Mouse (Mus musculus): Measurements from ENCODE around the gene Gh.

Gh gene

GRCm38 (mm10) chr11:106308162-106308561 is 6.5 kb upstream of the Gh start:
- no peak for ATAC-seq (ENCODE audit: low TSS enrichment)

DNA sequence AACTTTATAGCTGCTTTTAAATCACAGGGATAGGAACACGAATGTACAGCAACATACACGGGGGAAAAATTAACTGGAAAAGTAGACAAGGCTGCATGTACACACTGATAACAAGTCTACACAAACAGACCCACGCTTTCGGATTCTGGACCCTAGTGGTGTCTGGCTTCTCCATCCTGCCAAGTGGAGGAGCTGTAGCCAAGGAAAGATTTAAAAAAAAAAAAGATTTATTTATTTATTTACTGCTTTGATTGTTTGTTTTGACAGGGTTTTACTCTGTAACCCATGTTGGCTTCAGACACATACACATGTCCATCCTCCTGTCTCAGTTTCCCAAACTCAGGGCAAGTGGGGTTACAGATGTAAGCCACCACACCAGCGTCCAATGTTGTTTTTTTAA is 5.8 kb upstream of the Gh start:
- ATAC-seq (ENCODE audit: low TSS enrichment) = no peak

DNA sequence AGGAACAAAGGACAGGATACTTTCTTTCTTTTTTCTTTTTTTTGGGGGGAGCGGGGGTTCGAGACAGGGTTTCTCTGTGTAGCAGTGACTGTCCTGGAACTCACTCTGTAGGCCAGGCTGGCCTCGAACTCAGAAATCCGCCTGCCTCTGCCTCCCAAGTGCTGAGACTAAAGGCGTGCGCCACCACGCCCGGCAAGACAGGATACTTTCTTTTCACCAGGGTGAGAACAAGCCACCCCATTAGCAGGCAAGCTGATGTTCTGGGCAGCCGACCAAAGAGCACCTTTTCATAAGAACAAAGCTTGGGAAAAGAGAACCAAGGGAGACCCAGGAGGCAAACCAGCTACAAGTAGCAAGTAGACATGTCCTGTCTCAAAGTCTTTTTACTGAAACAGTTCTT is 5.1 kb upstream of the Gh start:
- no peak for ATAC-seq (ENCODE audit: low TSS enrichment)

GRCm38 (mm10) chr11:106306065-106306385 is 4.4 kb upstream of the Gh start:
- ATAC-seq (ENCODE audit: low TSS enrichment) = no peak

GRCm38 (mm10) chr11:106305348-106306064 is 3.8 kb upstream of the Gh start:
- no peak for ATAC-seq (ENCODE audit: low TSS enrichment)

- ATAC-seq (ENCODE audit: low TSS enrichment) = peak; percentile 64; the same call in 1 of the 2 replicates
Measured at GRCm38 (mm10) chr11:106302634-106303033, 969 bp upstream of the Gh start.

DNA sequence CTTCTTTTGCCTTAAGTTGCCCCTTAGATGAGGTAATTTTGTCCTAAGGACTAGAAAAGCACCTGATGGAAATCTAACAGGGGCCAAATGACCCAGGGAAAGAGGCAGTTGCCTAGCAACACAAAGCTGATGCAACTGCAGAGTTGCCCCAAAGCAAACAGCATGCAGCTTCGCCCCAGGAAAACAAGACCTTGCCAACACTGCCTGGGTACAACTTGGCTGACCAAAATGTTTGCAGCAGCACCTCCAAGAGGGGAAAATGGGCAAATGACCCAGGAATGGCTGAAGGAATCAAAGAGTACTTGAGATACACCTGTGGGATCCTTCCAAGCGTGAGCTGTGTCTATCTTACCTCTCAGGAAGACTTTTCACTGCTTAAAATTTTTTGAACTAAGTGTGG is 9.8 kb downstream of the Gh start:
- ATAC-seq (ENCODE audit: low TSS enrichment) = no peak

- ATAC-seq (ENCODE audit: low TSS enrichment) = no peak
Measured at GRCm38 (mm10) chr11:106290376-106290775, 11.3 kb downstream of the Gh start.

- no peak for ATAC-seq (ENCODE audit: low TSS enrichment)
Measured at GRCm38 (mm10) chr11:106289369-106289768, 12.3 kb downstream of the Gh start.

- 0 out of 2 replicates have a peak, but pooled peaks have one; percentile 20 for ATAC-seq (ENCODE audit: low TSS enrichment)
Measured at GRCm38 (mm10) chr11:106286987-106287386, 14.7 kb downstream of the Gh start.

- no peak for ATAC-seq (ENCODE audit: low TSS enrichment)
Measured at GRCm38 (mm10) chr11:106286206-106286605, 15.5 kb downstream of the Gh start.

DNA sequence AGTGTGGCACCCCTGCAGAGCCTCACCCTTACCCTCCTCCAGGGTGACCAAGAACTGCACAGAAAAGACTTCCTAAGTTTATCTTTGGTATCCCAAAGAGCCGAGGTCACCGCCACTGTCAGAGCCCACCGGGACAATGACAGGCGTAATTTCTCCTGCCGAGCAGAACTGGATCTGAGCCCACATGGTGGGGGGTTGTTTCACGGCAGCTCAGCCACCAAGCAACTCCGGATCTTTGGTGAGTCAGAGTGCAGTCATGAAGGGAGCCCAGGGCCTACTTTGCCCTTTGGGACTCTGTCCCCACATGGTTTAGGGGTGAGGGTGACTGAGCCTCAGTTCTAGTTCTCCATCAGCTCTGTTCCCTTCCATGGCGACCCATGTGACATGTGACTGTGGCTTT is 17.5 kb downstream of the Gh start:
- no peak for ATAC-seq (ENCODE audit: low TSS enrichment)

DNA sequence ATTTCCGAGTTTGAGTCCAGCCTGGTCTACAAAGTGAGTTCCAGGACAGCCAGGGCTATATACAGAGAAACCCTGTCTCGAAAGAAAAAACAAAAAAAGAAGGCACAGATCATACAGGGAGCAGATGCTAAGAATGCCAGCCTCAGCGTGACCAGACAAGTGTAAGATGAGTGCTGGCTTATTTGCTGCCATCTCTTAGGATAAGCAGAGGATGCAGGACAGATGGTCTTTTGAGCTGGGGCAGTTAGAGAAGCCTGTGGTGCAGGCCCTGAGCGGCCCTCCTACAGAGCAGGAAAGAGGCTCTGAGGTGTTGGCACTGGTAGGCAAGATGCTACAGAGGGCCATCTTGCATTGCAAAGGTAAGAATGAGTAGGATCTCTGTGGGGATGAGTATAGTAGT is 18.3 kb downstream of the Gh start:
- no peak for ATAC-seq (ENCODE audit: low TSS enrichment)

GRCm38 (mm10) chr11:106282452-106282851 is 19.2 kb downstream of the Gh start:
- ATAC-seq (ENCODE audit: low TSS enrichment) = no peak

DNA sequence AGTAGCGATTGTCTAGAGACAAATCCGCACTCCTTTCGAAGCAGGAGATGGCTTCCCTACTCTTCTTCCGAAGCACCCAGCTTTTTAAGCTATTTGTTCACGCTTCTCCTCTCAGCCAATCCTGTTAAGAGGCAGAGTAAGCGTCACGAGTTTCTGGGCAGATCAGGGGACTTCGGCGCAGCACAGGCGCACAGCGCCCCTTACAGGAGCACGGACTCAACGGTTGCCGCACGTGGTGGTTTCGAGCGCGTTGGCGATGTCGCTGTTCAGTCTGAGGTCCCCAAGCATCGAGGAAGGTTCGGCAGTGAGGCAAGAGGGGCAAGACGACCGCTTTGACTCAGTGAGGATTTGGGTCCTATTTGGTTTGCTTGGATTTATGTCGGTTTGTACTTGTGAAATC is 25.2 kb downstream of the Gh start, which contains the start of gene Tcam1:
TSS of gene Tcam1 (plus strand) at position 219 of the 400 bp plus-strand sequence.
- peak; percentile 79 for ATAC-seq (ENCODE audit: low TSS enrichment)

DNA sequence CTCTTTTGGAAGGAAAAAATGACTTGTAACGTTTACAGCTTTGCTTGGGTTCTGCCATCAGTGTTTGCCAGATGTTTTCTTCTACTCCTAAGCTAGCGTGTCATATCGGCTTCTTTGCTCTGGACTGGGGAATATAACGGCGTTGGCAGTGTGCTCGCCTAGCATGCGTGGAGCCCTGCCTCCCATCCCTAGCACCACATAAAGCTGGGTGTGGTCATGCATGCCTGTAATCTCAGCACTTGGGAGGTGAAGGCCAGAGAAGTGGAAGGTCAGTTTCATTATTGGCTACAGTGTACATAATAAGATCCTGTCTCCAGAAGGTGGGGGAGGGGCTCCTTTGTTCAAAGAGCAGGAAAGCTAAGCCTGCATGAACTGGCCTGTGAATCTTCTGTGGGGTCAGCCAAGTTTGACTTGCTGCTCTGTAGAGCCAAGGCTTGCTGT is 26.7 kb downstream of the Gh start:
- no peak for ATAC-seq (ENCODE audit: low TSS enrichment)

- ATAC-seq (ENCODE audit: low TSS enrichment) = no peak
Measured at GRCm38 (mm10) chr11:106274374-106274773, 27.3 kb downstream of the Gh start.

DNA sequence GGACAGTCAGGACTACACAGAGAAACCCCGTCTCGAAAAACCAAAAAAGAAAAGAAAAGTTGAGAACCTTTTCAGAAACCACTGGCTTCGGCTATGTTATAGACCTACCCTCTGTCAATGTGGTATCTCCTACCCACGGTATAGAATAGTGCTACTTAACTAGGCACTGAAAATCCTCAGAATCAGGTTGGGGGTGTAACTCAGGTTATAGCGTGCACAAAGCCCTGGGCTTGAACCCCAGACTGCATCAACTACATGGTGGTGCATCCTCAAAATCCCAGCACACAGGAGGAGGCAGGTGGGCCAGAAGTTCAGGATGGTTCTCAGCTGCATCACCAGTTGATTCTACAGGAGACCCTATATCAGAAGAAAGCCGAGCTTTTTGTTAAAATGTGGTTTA is 27.9 kb downstream of the Gh start:
- no peak for ATAC-seq (ENCODE audit: low TSS enrichment)

GRCm38 (mm10) chr11:106273311-106273684 is 28.4 kb downstream of the Gh start:
- ATAC-seq (ENCODE audit: low TSS enrichment) = no peak

GRCm38 (mm10) chr11:106272644-106273310 is 28.9 kb downstream of the Gh start, which contains the start of gene Smarcd2:
TSS of gene Smarcd2 (minus strand) at chr11:106272972.
- ATAC-seq (ENCODE audit: low TSS enrichment) = peak; percentile 79

- peak; percentile 7; the same call in 1 of the 2 replicates for ATAC-seq (ENCODE audit: low TSS enrichment)
Measured at GRCm38 (mm10) chr11:106271794-106272643, 29.6 kb downstream of the Gh start.

GRCm38 (mm10) chr11:106271131-106271793 is 30.4 kb downstream of the Gh start:
- no peak for ATAC-seq (ENCODE audit: low TSS enrichment)
